Mouse (Mus musculus) liver, embryonic 13.5 days (tissue): Measurements from ENCODE around the gene Ak5. TPM values are rescaled to one million over a fixed set of nuclear protein-coding genes. Genes with fewer than 3 reads are reported as not detected.

Experiments
- ATAC-seq: fragments of 200-750 bp; cut with Nextera tagmentation; 2 replicates; pipeline ENCODE4 v1.8.0; 2017; ENCODE audit warnings: low read depth, mild to moderate bottlenecking, moderate number of reproducible peaks, moderate library complexity
- DNase-seq: peaks from one replicate; pipeline ENCODE4 v3.0.0; 2022
- H3K27ac ChIP-seq: fragments of 300-500 bp; sonication (generic); 2 replicates; pipeline ENCODE4 v1.5.1; 2015; ENCODE audit warnings: moderate library complexity, mild to moderate bottlenecking, inconsistent platforms
- H3K27me3 ChIP-seq: fragments of 300-500 bp; sonication (generic); 2 replicates; pipeline ENCODE4 v1.6.1; 2015; ENCODE audit warnings: mild to moderate bottlenecking, inconsistent platforms
- H3K36me3 ChIP-seq: fragments of 300-500 bp; sonication (generic); 2 replicates; pipeline ENCODE4 v1.6.1; 2015; ENCODE audit warnings: mild to moderate bottlenecking, inconsistent platforms
- H3K4me1 ChIP-seq: fragments of 300-500 bp; sonication (generic); replicated peaks from 2 replicates; pipeline ENCODE4 v1.6.1; 2015; ENCODE audit warnings: inconsistent platforms
- H3K4me2 ChIP-seq: fragments of 300-500 bp; sonication (generic); 2 replicates; pipeline ENCODE4 v1.6.1; 2015; ENCODE audit warnings: inconsistent platforms, mild to moderate bottlenecking, moderate library complexity
- H3K4me3 ChIP-seq: fragments of 300-500 bp; sonication (generic); replicated peaks from 2 replicates; pipeline ENCODE4 v1.5.1; 2015; ENCODE audit warnings: mild to moderate bottlenecking, inconsistent platforms
- H3K9ac ChIP-seq: fragments of 300-500 bp; sonication (generic); 2 replicates; pipeline ENCODE4 v1.6.1; 2015; ENCODE audit warnings: mild to moderate bottlenecking, inconsistent platforms
- H3K9me3 ChIP-seq: fragments of 300-500 bp; sonication (generic); replicated peaks from 2 replicates; pipeline ENCODE4 v1.6.1; 2016; ENCODE audit warnings: inconsistent platforms
- whole genome bisulfite sequencing: fragments of 180-500 bp; shearing (Covaris S2); methylation state at CpG from one replicate; pipeline ENCODE4 v1.1.7; 2015; ENCODE audit not compliant: insufficient replicate concordance; 5-methylcytosine and 5-hydroxymethylcytosine counted together
- polyA plus RNA-seq: library from polyadenylated mRNA; unstranded; fragments of >200 nt; fragmentation: Nextera tagmentation; extraction: Ambion mirVana; gene quantifications from 2 replicates; pipeline ENCODE4 v1.2.1, GENCODE M21; 2015

Gene Ak5
- polyA plus RNA-seq, 1 experiment from 2014 or later, result 0.30 TPM

DNA sequence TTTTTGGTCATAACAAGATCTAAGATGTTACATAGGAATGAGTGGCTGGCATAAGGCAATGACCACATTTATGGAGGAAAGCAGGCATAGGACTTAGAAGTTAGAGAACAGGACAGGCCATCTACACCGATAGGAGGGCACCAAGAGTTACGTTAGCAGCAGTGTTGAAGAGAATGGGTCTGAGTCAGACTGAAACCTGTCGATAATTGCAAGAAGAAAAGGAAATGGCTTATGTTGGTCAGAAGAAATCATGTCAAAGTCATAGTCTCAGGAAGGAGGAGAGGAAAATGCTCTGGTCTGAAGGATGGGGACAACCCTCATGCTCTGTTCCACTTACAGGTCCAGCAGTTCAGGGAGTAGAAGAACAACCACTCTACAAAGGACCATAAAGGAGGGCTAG lies 26.8 kb upstream of the Ak5 start:
- 74% methylated on average over 3 of the region's 3 CpGs for WGBS
- Histone ChIP-seq H3K9ac (no peak overlapping the region), H3K27ac (no peak overlapping the region), H3K9me3 (no peaks in the 10 kb centered on the region), H3K36me3 (no peaks in the 10 kb centered on the region), H3K4me1 (no peaks in the 10 kb centered on the region), H3K4me3 (no peak overlapping the region), H3K27me3 (no peaks in the 10 kb centered on the region; the same call in 1 of the 2 replicates), H3K4me2 (no peak overlapping the region)
- DNase-seq (no peak), ATAC-seq (no peak)

DNA sequence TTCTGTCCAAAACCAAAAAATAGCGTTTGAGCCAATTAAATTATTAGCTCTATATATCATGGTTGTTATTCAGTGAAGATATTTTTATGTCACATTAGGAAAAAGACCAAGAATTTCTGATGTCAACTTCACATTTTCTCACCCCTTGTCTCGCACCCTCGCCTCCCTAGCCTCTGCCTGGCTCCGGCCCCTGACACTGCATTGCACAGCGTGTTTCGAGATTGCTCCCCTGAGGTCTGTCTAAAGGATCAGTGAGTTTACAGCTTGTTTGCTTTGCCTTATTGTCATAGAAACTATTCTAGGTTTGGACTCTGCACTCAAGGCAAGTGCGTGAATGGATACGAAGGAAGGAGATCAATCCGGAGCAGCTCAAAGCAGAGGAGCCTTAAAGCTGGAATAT lies 20.9 kb upstream of the Ak5 start:
- 73% methylated on average over 9 of the region's 9 CpGs for WGBS

DNA sequence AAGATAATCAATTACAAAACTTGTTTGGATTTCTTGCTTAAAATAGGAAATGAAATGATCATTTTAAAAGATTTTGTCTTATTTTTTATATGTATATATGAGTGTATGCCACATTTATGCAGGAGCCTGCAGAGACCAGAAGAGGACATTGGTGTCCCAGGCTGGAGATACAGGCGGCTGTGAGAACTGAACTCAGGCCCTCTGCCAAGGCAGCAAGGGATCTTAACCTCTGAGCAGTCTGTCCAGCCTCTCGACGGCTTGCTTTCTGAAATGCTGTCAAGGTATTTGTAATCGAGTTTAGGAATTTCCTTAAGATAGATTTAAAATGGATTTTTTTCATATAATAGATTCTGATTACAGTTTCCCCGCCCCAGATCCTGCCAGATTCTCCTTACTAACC lies 20.4 kb upstream of the Ak5 start:
- Histone ChIP-seq H3K27me3 (no peaks in the 10 kb centered on the region; the same call in 1 of the 2 replicates), H3K4me3 (no peak overlapping the region), H3K27ac (no peak overlapping the region), H3K36me3 (no peaks in the 10 kb centered on the region), H3K9ac (no peak overlapping the region), H3K4me1 (no peaks in the 10 kb centered on the region), H3K9me3 (no peaks in the 10 kb centered on the region), H3K4me2 (no peak overlapping the region)
- WGBS, result 62% methylated on average over 5 of the region's 5 CpGs
- DNase-seq (no peak), ATAC-seq (no peak)

More for the DNA sequence above, 20.9 kb upstream of the Ak5 start:
- H3K4me1 ChIP-seq, result no peaks in the 10 kb centered on the region
- no peak for DNase-seq
- H3K4me2 ChIP-seq, result no peak overlapping the region
- H3K9ac ChIP-seq, result no peak overlapping the region
- no peak for ATAC-seq
- no peak overlapping the region for H3K4me3 ChIP-seq
- H3K9me3 ChIP-seq, result no peaks in the 10 kb centered on the region
- no peak overlapping the region for H3K27ac ChIP-seq
- H3K36me3 ChIP-seq, result no peaks in the 10 kb centered on the region
- H3K27me3 ChIP-seq, result no peaks in the 10 kb centered on the region; the same call in 1 of the 2 replicates

DNA sequence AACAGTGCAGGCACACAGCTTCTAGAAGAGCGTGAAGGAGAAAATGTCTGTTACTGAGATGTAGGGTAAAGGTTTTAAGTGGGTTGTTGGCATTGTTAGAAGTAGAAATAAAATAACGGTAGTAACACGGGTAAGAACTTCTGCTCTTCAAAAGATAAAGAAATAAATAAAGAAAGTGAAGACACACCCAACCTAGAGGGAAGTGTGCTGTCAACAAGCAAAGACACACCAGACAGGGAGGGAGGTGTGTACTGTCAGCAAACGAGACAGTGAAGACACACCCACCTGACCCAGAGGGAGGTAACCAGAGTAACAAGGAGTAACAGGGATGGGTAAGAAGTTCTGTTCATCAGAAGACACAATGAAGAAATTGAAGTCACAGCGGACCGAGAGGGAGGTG lies 6.5 kb upstream of the Ak5 start:
- Histone ChIP-seq H3K36me3 (no peaks in the 10 kb centered on the region), H3K9ac (no peak overlapping the region), H3K4me1 (no peaks in the 10 kb centered on the region), H3K9me3 (no peaks in the 10 kb centered on the region), H3K27me3 (peaks cover 19% of the 10 kb centered on the region), H3K4me3 (no peak overlapping the region), H3K27ac (no peak overlapping the region), H3K4me2 (no peak overlapping the region)
- peak; percentile 63; the same call in 1 of the 2 replicates for ATAC-seq
- WGBS, result 47% methylated on average over 6 of the region's 6 CpGs
- DNase-seq, result no peak

DNA sequence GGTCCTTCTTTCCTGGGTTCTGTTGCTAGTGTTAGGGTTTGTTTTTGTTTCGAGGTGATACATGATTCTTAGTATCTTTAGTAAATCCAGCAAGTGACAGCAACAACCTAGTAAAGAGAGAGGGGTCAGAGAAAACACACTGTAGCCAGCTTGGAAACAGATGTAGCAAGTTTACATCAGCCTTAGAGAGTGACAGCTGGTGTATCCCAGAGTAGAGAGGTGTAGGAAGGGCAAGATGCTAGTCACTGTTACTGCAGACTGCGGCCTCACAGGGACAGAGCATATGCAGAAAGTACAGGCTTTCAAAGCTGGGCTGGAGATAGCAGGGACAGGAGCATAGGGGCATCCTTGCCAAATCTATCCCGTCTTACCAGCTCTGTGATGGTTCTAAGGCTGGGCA lies 1.6 kb upstream of the Ak5 start:
- ATAC-seq, result no peak
- 57% methylated on average over 3 of the region's 3 CpGs for WGBS
- no peaks in the 10 kb centered on the region for H3K9me3 ChIP-seq
- H3K27ac ChIP-seq, result no peak overlapping the region
- H3K4me1 ChIP-seq, result peaks cover 5% of the 10 kb centered on the region
- DNase-seq, result no peak
- H3K27me3 ChIP-seq, result peaks cover 65% of the 10 kb centered on the region
- H3K4me2 ChIP-seq, result no peak overlapping the region
- H3K4me3 ChIP-seq, result no peak overlapping the region
- no peaks in the 10 kb centered on the region for H3K36me3 ChIP-seq
- H3K9ac ChIP-seq, result no peak overlapping the region

DNA sequence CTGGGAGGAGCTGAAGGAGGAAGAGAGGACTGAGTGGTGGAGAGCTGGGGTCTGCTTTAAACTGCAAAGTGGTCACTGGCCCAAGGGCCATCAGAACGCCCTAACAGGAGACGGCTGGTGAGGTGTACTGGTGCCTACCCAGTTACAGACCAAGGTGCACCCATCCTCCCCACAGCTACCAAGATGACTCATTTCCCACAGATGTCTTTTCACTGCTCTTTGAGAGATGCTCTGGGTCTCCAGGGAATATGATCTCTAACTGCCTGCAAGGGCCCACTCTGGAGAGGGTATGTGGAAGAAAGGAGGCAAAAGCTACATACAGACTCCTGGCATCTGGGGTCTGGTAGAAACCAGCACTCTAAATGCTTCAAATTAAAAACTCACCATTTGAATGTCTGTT lies 633 bp upstream of the Ak5 start:
- WGBS, result 59% methylated on average over 2 of the region's 2 CpGs
- Histone ChIP-seq H3K4me1 (peaks cover 5% of the 10 kb centered on the region), H3K27me3 (peaks cover 70% of the 10 kb centered on the region), H3K4me3 (no peak overlapping the region), H3K9ac (no peak overlapping the region), H3K4me2 (no peak overlapping the region), H3K9me3 (no peaks in the 10 kb centered on the region), H3K36me3 (no peaks in the 10 kb centered on the region), H3K27ac (no peak overlapping the region)
- ATAC-seq (no peak), DNase-seq (no peak)

DNA sequence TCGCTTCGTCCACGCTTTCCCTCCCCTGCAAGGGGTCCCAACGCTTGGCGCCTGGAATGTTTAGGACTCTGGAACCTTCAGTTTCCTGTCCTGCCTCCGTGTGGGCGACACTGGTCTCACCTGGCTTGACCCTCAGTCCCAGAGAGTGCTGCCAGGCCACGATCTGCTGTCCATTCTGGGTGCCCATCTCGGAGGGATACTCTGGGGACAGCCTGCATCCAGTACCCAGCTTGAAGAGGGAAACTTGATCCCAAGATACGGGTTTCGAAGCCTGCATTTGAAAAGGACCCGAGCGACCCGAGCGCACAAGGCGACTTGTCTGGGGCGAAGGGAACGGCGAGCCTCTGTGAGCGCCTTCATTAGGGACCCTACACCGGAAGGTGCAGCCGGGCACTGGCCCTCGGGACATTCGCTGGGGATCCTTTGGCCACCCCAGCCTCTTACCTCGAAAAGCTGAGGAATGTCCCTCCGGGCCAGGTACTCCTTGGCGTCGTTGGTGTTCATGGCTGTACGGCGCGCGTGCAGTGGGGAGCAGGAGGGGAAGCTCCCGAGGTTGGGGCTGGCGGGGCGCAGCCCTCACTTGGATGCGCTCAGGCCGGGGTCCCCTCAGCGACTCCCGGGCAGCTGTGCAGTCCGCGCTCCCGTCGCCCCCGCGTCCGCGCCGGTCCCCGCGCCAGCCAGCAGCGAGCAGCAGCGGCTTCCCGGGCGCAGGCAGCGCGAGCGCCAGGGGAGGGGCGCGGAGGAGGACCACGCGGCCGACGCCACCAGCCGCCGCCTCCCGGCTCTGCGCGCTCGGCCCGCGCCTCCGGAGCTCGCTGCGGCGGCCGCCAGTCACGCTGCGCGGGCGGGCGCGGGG lies 576 bp downstream of the Ak5 start:
- peak overlapping the region; percentile 59 for H3K4me2 ChIP-seq
- peaks cover 70% of the 10 kb centered on the region for H3K27me3 ChIP-seq
- H3K27ac ChIP-seq, result no peak overlapping the region
- no peaks in the 10 kb centered on the region for H3K9me3 ChIP-seq
- peaks cover 5% of the 10 kb centered on the region for H3K4me1 ChIP-seq
- H3K9ac ChIP-seq, result no peak overlapping the region
- WGBS, result 2% methylated on average over 67 of the region's 82 CpGs
- peak overlapping the region; percentile 43 for H3K4me3 ChIP-seq
- ATAC-seq (no peak), DNase-seq (no peak)
- no peaks in the 10 kb centered on the region for H3K36me3 ChIP-seq

DNA sequence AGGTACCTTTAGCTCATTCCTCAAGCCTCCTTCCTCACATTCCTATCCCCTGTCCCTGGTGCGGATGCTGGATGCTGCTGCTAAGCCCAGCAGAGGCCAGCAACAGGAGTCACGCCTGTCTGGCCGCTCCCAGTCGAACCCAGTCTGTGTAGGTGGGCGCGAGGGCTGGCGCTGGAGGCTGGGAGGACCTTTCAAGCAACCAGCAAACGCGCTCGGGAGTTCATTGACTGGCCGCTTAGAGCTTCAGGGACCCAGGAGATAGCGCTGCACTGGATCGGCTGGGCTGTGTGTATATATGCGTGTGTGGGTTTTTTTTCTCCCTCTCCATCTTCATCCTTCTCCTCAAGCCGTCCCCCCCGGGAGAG lies 1.2 kb downstream of the Ak5 start:
- Histone ChIP-seq H3K9me3 (no peaks in the 10 kb centered on the region), H3K27ac (no peak overlapping the region), H3K36me3 (no peaks in the 10 kb centered on the region), H3K4me1 (peaks cover 5% of the 10 kb centered on the region), H3K4me2 (peak overlapping the region; percentile 59), H3K4me3 (0 out of 2 replicates have a peak overlapping the region, but pooled peaks have one; percentile 43), H3K9ac (no peak overlapping the region), H3K27me3 (peaks cover 66% of the 10 kb centered on the region)
- no peak for DNase-seq
- 4% methylated on average over 16 of the region's 16 CpGs for WGBS
- no peak for ATAC-seq

DNA sequence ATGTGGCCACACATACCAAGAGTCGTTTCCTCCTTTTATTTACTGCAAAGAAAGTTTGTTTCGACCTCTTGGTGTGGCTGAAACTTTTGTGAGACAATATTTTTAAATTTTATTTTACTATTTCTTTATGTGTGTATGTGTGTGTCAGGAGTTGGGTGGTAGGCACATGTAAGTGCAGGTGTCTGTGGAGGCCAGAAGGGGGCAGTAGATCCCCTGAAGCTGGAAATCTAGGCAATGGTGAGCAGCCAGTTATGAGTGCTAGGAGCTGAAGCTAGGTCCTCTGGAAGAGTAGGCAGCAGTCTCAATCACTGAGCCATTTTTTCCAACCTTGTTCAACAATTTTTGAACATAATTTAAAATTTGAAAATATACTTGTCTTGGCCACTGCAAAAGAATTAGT lies 9.6 kb downstream of the Ak5 start:
- Histone ChIP-seq H3K4me2 (no peak overlapping the region), H3K4me1 (no peaks in the 10 kb centered on the region), H3K9ac (no peak overlapping the region), H3K36me3 (no peaks in the 10 kb centered on the region), H3K27ac (no peak overlapping the region), H3K4me3 (no peak overlapping the region), H3K27me3 (no peaks in the 10 kb centered on the region), H3K9me3 (no peaks in the 10 kb centered on the region)
- ATAC-seq, result no peak
- WGBS, result 60% methylated on average over 2 of the region's 2 CpGs
- DNase-seq, result no peak

DNA sequence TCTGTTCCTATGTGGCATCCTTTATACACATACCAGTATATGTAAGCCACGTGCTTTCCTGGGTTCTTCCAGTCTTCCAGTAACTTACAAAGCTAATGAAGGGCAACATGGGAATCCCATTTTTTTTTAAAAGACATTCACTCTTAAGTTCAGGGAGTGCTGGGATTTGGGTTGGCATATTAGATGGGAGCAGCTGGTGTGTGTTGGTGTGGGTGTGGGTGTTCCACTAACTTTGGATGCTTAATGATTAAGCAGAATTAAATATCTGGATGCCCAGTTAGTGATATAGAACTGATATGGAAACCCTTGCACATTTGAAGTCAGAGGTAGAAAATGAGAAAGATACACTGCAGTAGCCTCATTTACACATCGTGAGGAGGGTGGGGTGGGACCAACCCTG lies 16.2 kb downstream of the Ak5 start:
- Histone ChIP-seq H3K4me1 (no peaks in the 10 kb centered on the region), H3K4me2 (no peak overlapping the region), H3K9ac (no peak overlapping the region), H3K4me3 (no peak overlapping the region), H3K36me3 (no peaks in the 10 kb centered on the region), H3K27me3 (no peaks in the 10 kb centered on the region), H3K27ac (no peak overlapping the region), H3K9me3 (no peaks in the 10 kb centered on the region)
- WGBS, result 53% methylated on average over 2 of the region's 2 CpGs
- no peak for DNase-seq
- ATAC-seq, result no peak

DNA sequence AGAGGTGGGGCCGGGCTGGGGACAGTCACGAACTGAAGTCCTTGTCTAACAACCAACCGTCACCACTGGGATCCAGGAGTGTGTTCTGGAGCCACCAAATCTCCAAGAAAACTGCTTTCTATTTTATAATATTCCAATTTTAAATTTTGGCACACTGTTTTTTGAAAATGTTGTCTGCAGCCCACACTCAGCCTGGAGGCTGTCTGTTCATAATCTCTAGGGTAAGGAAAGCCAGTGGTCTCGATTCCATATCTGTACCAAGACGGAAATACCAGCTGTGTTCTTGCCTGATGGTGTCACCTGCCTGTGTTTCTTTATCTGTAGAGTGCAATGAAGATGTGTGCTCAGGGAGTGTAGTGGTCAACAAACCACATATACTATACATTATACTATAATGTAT lies 23.6 kb downstream of the Ak5 start:
- H3K27me3 ChIP-seq, result no peaks in the 10 kb centered on the region
- H3K4me2 ChIP-seq, result no peak overlapping the region
- H3K4me1 ChIP-seq, result no peaks in the 10 kb centered on the region
- H3K4me3 ChIP-seq, result no peak overlapping the region
- DNase-seq (no peak), ATAC-seq (no peak)
- 61% methylated on average over 5 of the region's 5 CpGs for WGBS
- no peaks in the 10 kb centered on the region for H3K36me3 ChIP-seq
- H3K27ac ChIP-seq, result no peak overlapping the region
- H3K9ac ChIP-seq, result no peak overlapping the region
- no peaks in the 10 kb centered on the region for H3K9me3 ChIP-seq
